Mouse (Mus musculus) heart, embryonic 16.5 days (tissue): Measurements from ENCODE around the gene Cadps2. TPM values are rescaled to one million over a fixed set of nuclear protein-coding genes. Genes with fewer than 3 reads are reported as not detected.

ENCODE experiments used
- ATAC-seq: fragments of 200-750 bp; cut with Nextera tagmentation; replicated peaks from 2 replicates; pipeline ENCODE4 v1.8.0; 2017; ENCODE audit warnings: moderate number of reproducible peaks; ENCODE audit not compliant: insufficient read depth, low FRiP score; ENCODE audit errors: extremely low read depth
- H3K27ac ChIP-seq: fragments of 300-500 bp; sonication (generic); 2 replicates; pipeline ENCODE4 v1.5.1; 2014; ENCODE audit warnings: mild to moderate bottlenecking, low read length, control low read depth, moderate library complexity
- H3K27me3 ChIP-seq: fragments of 300-500 bp; sonication (generic); 2 replicates; pipeline ENCODE4 v1.6.1; 2014; ENCODE audit warnings: low read length, mixed read lengths; ENCODE audit not compliant: control insufficient read depth, insufficient read depth
- H3K36me3 ChIP-seq: fragments of 300-500 bp; sonication (generic); 2 replicates; pipeline ENCODE4 v1.6.1; 2014; ENCODE audit not compliant: control insufficient read depth, insufficient read depth
- H3K4me1 ChIP-seq: fragments of 300-500 bp; sonication (generic); 2 replicates; pipeline ENCODE4 v1.6.1; 2014; ENCODE audit warnings: low read length, mixed read lengths; ENCODE audit not compliant: control insufficient read depth, insufficient read depth
- H3K4me2 ChIP-seq: fragments of 300-500 bp; sonication (generic); 2 replicates; pipeline ENCODE4 v1.6.1; 2014; ENCODE audit warnings: low read depth, mild to moderate bottlenecking, control low read depth, low read length
- H3K4me3 ChIP-seq: fragments of 300-500 bp; sonication (generic); 2 replicates; pipeline ENCODE4 v1.5.1; 2014; ENCODE audit warnings: mild to moderate bottlenecking, control low read depth, low read length
- H3K9ac ChIP-seq: fragments of 300-500 bp; sonication (generic); 2 replicates; pipeline ENCODE4 v1.6.1; 2014; ENCODE audit warnings: low read length, control low read depth
- H3K9me3 ChIP-seq: fragments of 300-500 bp; sonication (generic); replicated peaks from 2 replicates; pipeline ENCODE4 v1.6.1; 2016; ENCODE audit warnings: low read length; ENCODE audit not compliant: control insufficient read depth
- WGBS: fragments of 180-500 bp; shearing (Covaris S2); extraction: QIAGEN DNeasy Blood & Tissue Kit; methylation state at CpG from one replicate; pipeline ENCODE4 v1.1.7; 2014; 5-methylcytosine and 5-hydroxymethylcytosine counted together
- polyA plus RNA-seq: library from polyadenylated mRNA; unstranded; fragments of >200 nt; fragmentation: Nextera tagmentation; extraction: Ambion mirVana; gene quantifications from 2 replicates; pipeline ENCODE4 v1.2.1, GENCODE M21; 2015

Gene Cadps2
- polyA plus RNA-seq, result 1.1 and 1.3 TPM in 2 replicates

DNA sequence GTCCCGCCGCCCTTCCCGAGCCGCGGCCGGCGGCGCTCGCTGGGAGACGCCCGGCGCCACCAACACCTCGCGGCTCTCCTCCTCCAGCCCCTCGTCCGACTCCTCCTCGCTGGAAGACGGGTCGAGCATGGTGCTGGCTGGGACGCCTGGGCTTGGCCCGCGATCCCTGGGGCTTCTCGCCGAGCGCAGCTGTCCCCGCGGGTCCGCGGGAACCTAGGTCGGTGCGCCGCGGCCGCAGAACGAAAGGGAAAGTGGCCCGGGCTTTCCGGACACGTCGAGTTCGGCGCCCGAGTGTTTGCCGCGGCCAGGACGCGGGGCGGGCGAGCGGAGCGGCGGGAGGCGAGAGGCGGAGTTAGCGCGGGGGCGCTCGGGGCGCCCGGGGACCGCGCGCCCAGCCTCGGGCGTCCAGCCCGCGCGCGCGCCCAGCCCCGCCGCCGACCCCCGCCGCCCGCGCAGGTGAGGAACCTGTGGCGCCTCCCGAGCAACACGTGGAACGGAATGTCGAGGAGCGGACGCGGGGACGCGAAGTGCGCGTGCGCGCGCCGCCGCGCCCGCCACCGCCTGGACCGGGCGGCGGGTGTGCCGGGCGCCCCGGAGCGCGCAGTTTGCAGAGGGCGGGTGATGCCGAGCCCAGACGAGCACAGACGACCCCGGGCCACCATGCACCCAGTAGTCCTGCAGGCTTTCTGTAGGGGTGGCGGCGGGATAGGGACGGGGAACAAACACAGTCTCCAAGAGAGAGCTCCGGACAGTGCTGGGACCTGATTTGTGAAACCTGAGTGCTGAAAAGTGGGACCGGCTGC is at the start of gene Cadps2:
Cadps2 (minus strand) TSS at position 413 of the 803 bp plus-strand sequence.
- Histone ChIP-seq H3K27me3 (peaks cover 22% of the 10 kb centered on the region), H3K4me2 (peak within 1 kb of the TSS; percentile 94), H3K36me3 (no peaks in the 10 kb centered on the region), H3K9ac (peak within 1 kb of the TSS; percentile 74), H3K4me3 (peak within 1 kb of the TSS; percentile 85), H3K9me3 (no peaks in the 10 kb centered on the region), H3K27ac (no peak within 1 kb of the TSS; the same call in 1 of the 2 replicates), H3K4me1 (peaks cover 4% of the 10 kb centered on the region; the same call in 1 of the 2 replicates)
- peak; percentile 81 for ATAC-seq
- WGBS, result under 1% methylated on average over 109 of the region's 114 CpGs

DNA sequence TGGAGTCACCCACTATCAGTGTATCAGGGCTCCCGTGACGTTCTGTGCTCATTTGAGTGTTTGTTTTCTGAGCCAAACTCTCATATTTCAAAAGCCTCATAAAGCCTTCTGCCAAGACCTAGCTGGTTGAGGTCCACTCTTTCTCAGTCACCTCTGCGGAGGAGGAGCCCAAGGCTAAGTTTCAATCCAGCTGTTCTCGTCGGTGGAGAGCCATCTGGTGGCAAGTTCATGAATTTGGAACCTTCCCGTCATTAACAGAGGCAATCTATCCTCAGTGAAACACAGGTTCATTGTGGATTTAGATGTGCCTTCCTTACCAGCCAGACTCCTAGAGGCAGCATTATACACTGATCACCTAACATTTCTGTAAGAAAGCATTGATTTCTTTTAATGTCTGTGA is 47.2 kb upstream of the Cadps2 start:
- Histone ChIP-seq H3K9ac (no peak overlapping the region), H3K4me2 (no peak overlapping the region), H3K9me3 (no peaks in the 10 kb centered on the region), H3K4me3 (no peak overlapping the region), H3K36me3 (no peaks in the 10 kb centered on the region), H3K27me3 (no peaks in the 10 kb centered on the region), H3K27ac (no peak overlapping the region), H3K4me1 (no peaks in the 10 kb centered on the region)
- no peak for ATAC-seq
- 15% methylated on average over 6 of the region's 6 CpGs for WGBS

DNA sequence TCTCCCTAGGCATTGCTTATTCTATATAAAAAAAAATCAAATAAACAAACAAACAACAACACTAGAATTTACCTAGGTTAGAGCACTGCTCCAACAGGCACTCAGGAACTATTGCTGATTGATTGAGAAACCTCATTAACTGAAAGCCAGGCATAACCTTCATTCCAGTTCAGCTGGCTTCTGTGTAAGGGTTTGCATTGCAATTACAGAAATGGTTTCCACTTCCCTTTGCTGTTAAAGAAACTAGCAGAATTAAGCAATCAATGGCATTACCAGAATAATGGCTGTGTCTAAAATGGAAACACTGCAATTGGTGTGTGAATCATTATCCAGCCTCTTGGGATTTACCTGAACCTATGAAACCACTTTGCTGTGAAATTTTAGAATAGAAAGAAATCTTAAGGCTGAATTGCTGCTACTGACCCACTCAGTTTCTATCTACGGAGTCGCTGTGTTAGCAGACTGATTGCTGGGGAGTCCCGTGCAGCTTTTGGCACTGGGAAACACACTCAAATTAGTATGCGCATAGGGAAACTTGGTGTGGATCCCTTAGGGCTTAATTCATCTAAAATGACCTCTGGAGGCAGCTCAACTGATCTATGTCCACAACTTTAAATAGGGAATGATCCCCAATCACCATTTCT is 37.7 kb upstream of the Cadps2 start:
- ATAC-seq, result no peak
- Histone ChIP-seq H3K9me3 (no peaks in the 10 kb centered on the region), H3K4me3 (no peak overlapping the region), H3K27ac (no peak overlapping the region), H3K27me3 (no peaks in the 10 kb centered on the region), H3K4me1 (no peaks in the 10 kb centered on the region), H3K36me3 (no peaks in the 10 kb centered on the region), H3K9ac (no peak overlapping the region), H3K4me2 (no peak overlapping the region)
- WGBS, result 75% methylated on average over 4 of the region's 4 CpGs

DNA sequence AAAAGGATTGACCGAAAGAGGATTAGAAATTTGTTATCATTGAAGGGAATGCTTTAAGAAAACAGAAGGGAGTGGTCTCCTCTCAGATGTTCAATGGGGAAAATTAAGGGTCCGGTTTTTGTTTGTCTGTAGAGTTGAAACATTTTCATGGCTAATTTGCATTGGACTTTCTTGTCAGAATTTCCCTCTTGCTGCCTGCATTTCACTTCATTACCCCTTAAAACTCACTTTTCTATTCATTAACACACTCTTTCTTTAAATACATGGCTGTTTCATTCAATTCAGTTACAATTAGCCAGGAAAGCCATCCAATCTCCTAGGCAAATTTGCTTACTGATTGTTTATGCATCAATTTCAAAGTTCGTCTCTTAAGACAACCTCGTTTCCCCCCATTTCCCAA is 37.1 kb upstream of the Cadps2 start:
- Histone ChIP-seq H3K27ac (no peak overlapping the region), H3K4me3 (no peak overlapping the region), H3K4me1 (no peaks in the 10 kb centered on the region), H3K4me2 (no peak overlapping the region), H3K9ac (no peak overlapping the region), H3K36me3 (no peaks in the 10 kb centered on the region), H3K9me3 (no peaks in the 10 kb centered on the region), H3K27me3 (no peaks in the 10 kb centered on the region)
- ATAC-seq, result no peak
- WGBS, result 58% methylated on average over 4 of the region's 4 CpGs

DNA sequence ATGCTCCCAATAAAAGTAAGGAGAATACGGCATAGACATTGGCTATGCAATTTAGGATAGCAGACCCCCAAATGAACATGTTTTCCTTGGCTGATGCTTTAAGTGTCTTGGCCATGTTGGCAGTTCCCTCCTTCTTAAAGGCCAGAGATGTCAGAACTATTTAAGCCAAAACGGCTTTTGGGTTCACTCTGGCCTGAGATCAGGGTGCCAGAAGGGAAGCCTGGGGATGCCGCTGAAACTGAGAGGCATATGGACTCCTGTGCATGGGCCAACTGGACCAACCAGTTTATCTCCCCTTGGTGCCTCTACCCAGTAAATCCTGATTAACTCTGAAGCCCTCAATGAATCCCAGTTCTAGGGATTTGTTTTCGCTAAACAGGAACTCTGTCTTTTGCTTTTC is 34.6 kb upstream of the Cadps2 start:
- Histone ChIP-seq H3K4me1 (no peaks in the 10 kb centered on the region), H3K27me3 (no peaks in the 10 kb centered on the region), H3K4me3 (no peak overlapping the region), H3K4me2 (no peak overlapping the region), H3K36me3 (no peaks in the 10 kb centered on the region), H3K9ac (no peak overlapping the region), H3K9me3 (no peaks in the 10 kb centered on the region), H3K27ac (no peak overlapping the region)
- 79% methylated on average over 4 of the region's 4 CpGs for WGBS
- ATAC-seq, result no peak

DNA sequence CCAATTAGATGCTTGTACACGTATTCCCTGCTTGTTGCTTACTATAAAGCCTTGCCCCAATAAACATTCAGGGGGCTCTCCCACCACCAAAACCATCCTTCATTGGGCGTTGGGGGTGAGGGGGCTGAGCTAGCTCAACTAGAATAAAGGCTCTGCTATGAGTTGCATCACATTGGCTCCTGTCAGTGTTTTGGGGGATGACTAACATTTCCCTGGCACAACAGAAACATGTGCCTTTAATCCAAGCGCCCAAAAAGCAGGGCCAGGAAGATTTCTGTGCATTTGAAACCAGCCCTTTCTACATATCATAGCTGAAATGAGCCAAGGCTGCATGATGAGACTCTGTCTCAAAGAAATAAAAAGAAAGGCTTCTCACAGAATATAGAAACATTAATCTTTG is 34.0 kb upstream of the Cadps2 start:
- ATAC-seq, result no peak
- no peaks in the 10 kb centered on the region for H3K4me1 ChIP-seq
- no peak overlapping the region for H3K4me3 ChIP-seq
- H3K36me3 ChIP-seq, result no peaks in the 10 kb centered on the region
- no peaks in the 10 kb centered on the region for H3K27me3 ChIP-seq
- H3K4me2 ChIP-seq, result no peak overlapping the region
- 69% methylated on average over 3 of the region's 3 CpGs for WGBS
- H3K9me3 ChIP-seq, result no peaks in the 10 kb centered on the region
- no peak overlapping the region for H3K27ac ChIP-seq
- H3K9ac ChIP-seq, result no peak overlapping the region

DNA sequence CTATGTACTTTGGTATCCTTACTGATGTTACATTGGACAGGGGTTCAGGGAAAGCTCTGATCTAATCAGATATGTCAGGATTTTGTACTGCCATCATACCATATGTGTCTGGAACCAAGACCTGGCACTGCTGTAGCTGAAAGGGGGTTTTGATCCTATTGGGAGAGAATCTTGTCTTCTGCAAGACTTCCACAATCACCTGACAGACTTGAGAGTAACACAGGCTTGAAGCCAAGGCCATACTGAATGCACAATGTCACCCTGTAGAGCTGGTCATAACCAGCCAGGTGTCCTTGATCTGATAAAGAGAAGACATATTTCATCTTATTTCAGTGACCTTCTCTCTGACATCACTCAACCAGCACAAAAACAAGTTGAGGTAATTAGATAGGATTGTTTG is 30.8 kb upstream of the Cadps2 start:
- Histone ChIP-seq H3K9me3 (no peaks in the 10 kb centered on the region), H3K27me3 (no peaks in the 10 kb centered on the region), H3K9ac (no peak overlapping the region), H3K4me1 (no peaks in the 10 kb centered on the region), H3K27ac (no peak overlapping the region), H3K36me3 (no peaks in the 10 kb centered on the region), H3K4me3 (no peak overlapping the region), H3K4me2 (no peak overlapping the region)
- ATAC-seq, result no peak

DNA sequence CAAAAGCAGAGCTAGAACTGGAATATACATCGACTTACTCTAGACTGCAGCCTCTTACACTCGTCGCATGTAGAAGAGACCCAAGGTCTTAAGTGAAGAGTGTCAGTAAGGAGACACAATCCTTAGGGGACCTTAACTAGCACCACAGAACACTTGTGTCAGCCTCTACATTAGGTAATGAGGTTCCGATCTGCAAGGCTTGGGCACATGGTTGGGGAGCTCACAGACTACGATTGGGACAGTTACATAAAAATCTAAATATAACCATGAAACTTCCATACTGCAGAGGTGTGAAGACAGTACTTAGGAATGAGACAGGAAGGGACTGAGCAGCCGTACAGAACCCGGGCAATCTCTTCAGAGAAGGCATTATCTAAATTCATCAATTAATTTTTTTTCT is 27.1 kb upstream of the Cadps2 start:
- WGBS, result 79% methylated on average over 7 of the region's 7 CpGs
- Histone ChIP-seq H3K4me2 (no peak overlapping the region), H3K4me3 (no peak overlapping the region), H3K9me3 (no peaks in the 10 kb centered on the region), H3K9ac (no peak overlapping the region), H3K4me1 (no peaks in the 10 kb centered on the region), H3K36me3 (no peaks in the 10 kb centered on the region), H3K27ac (no peak overlapping the region), H3K27me3 (no peaks in the 10 kb centered on the region)
- no peak for ATAC-seq

DNA sequence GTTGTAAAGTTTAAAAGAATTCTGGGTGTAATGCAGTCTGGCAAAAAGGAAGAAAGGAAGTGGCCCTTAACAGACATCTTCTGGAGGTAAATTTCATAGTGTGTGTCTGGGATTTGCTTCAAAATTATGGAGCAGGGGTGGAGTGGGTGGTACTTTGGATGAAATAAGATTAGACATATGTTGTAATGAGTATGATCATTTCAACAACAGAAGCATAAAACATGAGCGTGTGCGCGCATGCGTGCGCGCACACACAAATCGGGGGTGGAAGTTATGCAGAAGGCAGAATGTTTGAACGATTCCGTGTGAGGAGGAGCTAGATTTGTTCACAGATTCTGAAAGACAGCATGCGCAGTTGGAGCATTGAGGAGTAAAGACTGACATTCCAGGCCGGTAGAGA is 14.2 kb upstream of the Cadps2 start:
- 91% methylated on average over 11 of the region's 11 CpGs for WGBS
- Histone ChIP-seq H3K4me3 (no peak overlapping the region), H3K4me2 (no peak overlapping the region), H3K36me3 (no peaks in the 10 kb centered on the region), H3K9me3 (no peaks in the 10 kb centered on the region), H3K27me3 (no peaks in the 10 kb centered on the region), H3K9ac (no peak overlapping the region), H3K4me1 (no peaks in the 10 kb centered on the region), H3K27ac (no peak overlapping the region)
- no peak for ATAC-seq
